Mouse (Mus musculus): ENCODE results near the gene Fibcd1. TPM values are rescaled to one million over a fixed set of nuclear protein-coding genes. Genes with fewer than 3 reads are reported as not detected.

The Fibcd1 gene
- 0.23 and 0.52 TPM in 2 replicates for polyA plus RNA-seq (2015; fragmentation: Nextera tagmentation; extraction: Ambion mirVana)

DNA sequence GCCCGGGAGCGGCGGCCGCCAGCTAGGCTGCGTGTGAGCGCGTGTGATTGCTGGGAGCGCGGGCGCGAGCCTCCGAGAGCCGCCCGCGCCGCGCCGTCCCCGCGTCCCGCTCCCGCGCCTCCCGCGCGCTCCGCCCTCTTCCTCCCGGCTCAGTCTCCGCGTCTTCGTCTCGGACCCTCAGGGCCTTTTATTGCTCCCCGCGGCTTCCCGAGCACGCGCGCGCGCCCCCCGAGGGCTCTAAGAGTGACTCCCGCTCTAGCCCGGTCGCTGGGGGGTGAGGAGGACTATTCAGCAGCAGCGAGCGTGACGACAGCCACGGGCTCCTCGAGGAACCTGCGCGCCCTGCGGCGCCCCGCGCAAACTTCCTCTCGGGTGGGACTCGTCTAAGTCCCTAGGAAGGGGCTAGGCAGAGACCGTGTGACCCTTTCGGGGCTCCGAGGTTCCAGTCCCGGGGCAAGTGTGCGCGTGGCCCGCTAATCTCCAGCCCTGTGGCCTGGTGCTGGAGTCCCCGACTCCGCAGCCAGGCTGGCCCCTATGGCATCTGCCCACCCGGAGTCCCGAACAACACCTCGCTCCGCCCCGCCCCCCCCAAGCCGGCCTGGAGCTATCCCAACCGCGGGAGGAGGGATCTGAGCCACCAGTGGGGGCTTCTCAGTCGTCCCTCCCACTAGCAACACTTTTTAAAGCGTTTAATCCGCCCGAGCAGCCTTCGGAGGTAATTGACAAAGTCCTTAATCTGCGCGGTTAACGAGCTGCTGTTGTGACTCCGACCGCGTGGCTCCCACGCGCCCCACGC, at the start of gene Fibcd1:
Gene Fibcd1 (minus strand): TSS at position 110 of the 796 bp plus-strand sequence.

DNA sequence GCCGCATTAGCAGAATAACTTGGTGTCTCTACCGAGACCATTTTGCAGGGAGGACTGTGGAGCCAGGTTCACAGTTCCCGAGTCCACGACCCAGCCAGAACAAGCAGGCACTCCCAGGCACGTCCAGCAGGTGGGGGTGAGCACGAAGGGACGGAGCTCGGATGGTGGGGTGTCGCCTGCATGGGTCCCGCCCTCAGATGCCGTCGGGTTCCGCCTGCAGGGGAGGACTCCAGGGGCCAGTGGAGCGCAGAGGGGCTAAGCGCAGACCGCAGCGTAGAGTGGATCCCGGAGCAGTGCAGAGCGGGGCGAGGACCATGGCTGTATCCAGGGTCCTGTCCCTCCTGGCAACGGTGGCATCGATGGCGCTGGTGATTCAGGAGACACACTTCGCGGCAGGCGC, 41.2 kb upstream of the Fibcd1 start, which contains the start of gene Lamc3:
Gene Lamc3 (plus strand): TSS at position 262 of the 400 bp plus-strand sequence.

DNA sequence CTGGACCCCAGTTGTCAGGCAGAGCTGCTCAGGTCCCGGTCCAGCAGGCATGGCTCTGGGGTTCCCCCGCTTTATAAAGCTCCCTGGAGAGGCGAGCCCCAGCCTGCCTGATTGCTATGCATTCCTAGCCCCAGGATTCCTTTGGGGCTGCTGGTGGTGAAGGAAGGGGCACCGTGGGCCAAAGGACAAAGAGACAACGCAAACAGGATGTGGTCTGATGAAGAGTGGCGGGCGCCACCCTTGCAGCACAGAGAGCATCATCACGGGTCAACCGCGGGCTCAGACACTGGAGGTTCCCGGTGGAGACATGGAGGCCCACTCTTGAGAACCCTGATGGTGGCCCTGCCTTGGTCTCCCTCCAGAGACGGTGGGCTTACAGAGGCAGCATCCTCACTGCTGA, 35.4 kb downstream of the Fibcd1 start, which contains the start of gene Qrfp:
Gene Qrfp (minus strand): TSS at position 137 of the 400 bp plus-strand sequence.

Other genes starting within 250 kb of the Fibcd1 start
- gene Prdm12, start 206.0 kb downstream of the Fibcd1 start, polyA plus RNA-seq (2015; fragmentation: Nextera tagmentation; extraction: Ambion mirVana), result not detected in 2 replicates
- gene Exosc2, start 175.3 kb downstream of the Fibcd1 start, polyA plus RNA-seq (2015; fragmentation: Nextera tagmentation; extraction: Ambion mirVana), result 25.3 and 31.0 TPM in 2 replicates
- gene Abl1, start 157.6 kb downstream of the Fibcd1 start, polyA plus RNA-seq (2015; fragmentation: Nextera tagmentation; extraction: Ambion mirVana), result 15.5 and 17.7 TPM in 2 replicates
- 0.06 and 0.13 TPM in 2 replicates for gene Qrfp, start 35.4 kb downstream of the Fibcd1 start, polyA plus RNA-seq (2015; fragmentation: Nextera tagmentation; extraction: Ambion mirVana)
- 0.71 and 2.0 TPM in 2 replicates for gene Lamc3, start 41.3 kb upstream of the Fibcd1 start, polyA plus RNA-seq (2015; fragmentation: Nextera tagmentation; extraction: Ambion mirVana)
- 19.6 and 45.6 TPM in 2 replicates for gene Aif1l, start 104.1 kb upstream of the Fibcd1 start, polyA plus RNA-seq (2015; fragmentation: Nextera tagmentation; extraction: Ambion mirVana)
- 31.9 and 50.5 TPM in 2 replicates for gene Nup214, start 128.4 kb upstream of the Fibcd1 start, polyA plus RNA-seq (2015; fragmentation: Nextera tagmentation; extraction: Ambion mirVana)
- 1.3 and 2.1 TPM in 2 replicates for gene Fam78a, start 238.9 kb upstream of the Fibcd1 start, polyA plus RNA-seq (2015; fragmentation: Nextera tagmentation; extraction: Ambion mirVana)
- gene Plpp7, start 249.5 kb upstream of the Fibcd1 start, polyA plus RNA-seq (2015; fragmentation: Nextera tagmentation; extraction: Ambion mirVana), result 9.1 and 10.8 TPM in 2 replicates

All from adrenal gland, postnatal 0 days (tissue).